Mouse (Mus musculus) myocyte (in vitro differentiated cells): ENCODE data around the gene Eno2. TPM values are rescaled to one million over a fixed set of nuclear protein-coding genes. Genes with fewer than 3 reads are reported as not detected.

ENCODE experiments used
- H3K27me3 ChIP-seq: one replicate; pipeline ENCODE4 v1.6.1; 2011; ENCODE audit not compliant: control insufficient read depth, insufficient read depth, insufficient read length
- H3K36me3 ChIP-seq: one replicate; pipeline ENCODE4 v1.6.1; 2011; ENCODE audit not compliant: control insufficient read depth, insufficient read depth
- H3K4me2 ChIP-seq: one replicate; pipeline ENCODE4 v1.6.1; 2011; ENCODE audit warnings: low read depth, control low read depth
- H3K4me3 ChIP-seq: one replicate; pipeline ENCODE4 v1.5.1; 2011; ENCODE audit warnings: mild to moderate bottlenecking, control low read depth, moderate library complexity
- H3K79me2 ChIP-seq: one replicate; pipeline ENCODE4 v1.6.1; 2011; ENCODE audit not compliant: control insufficient read depth, insufficient read depth
- H3ac ChIP-seq: one replicate; pipeline ENCODE4 v1.6.1; 2011; ENCODE audit not compliant: control insufficient read depth, insufficient read length
- CEBPB ChIP-seq: IDR thresholded peaks from 2 replicates; pipeline ENCODE4 v1.6.1; 2011; ENCODE audit warnings: mild to moderate bottlenecking, moderate library complexity; ENCODE audit not compliant: poor library complexity, insufficient read depth, severe bottlenecking
- E2F4 ChIP-seq: IDR thresholded peaks from one replicate; pipeline ENCODE4 v1.6.1; 2011; ENCODE audit warnings: mild to moderate bottlenecking, control low read depth, moderate library complexity; ENCODE audit not compliant: insufficient read depth
- MAX ChIP-seq: IDR thresholded peaks from one replicate; pipeline ENCODE4 v1.6.1; 2011; ENCODE audit warnings: low read depth, mild to moderate bottlenecking, control low read depth
- MYOD1 ChIP-seq, 3 experiments: IDR thresholded peaks; one replicate each; pipeline ENCODE4 v1.6.1; 2011; ENCODE audit warnings: control low read depth in 2 of 3, low read depth in 2 of 3, mild to moderate bottlenecking in 2 of 3, moderate library complexity in 1 of 3; ENCODE audit not compliant: insufficient read length in 2 of 3, control insufficient read depth in 1 of 3
- MYOG ChIP-seq, 3 experiments: IDR thresholded peaks; one replicate each; pipeline ENCODE4 v1.6.1; 2011; ENCODE audit warnings: control low read depth in 2 of 3, low read depth in 2 of 3, mild to moderate bottlenecking in 2 of 3; ENCODE audit not compliant: insufficient read length in 2 of 3, control insufficient read depth in 1 of 3, insufficient read depth in 1 of 3
- POLR2A ChIP-seq: IDR thresholded peaks from one replicate; pipeline ENCODE4 v1.6.1; 2011; ENCODE audit warnings: low read depth, mild to moderate bottlenecking, control low read depth, moderate library complexity; ENCODE audit not compliant: insufficient read length
- POLR2AphosphoS2 ChIP-seq: IDR thresholded peaks from one replicate; pipeline ENCODE4 v1.6.1; 2011; ENCODE audit warnings: low read depth, control low read depth; ENCODE audit not compliant: insufficient read length
- REST ChIP-seq: IDR thresholded peaks from one replicate; pipeline ENCODE4 v1.6.1; 2011; ENCODE audit warnings: mild to moderate bottlenecking, control low read depth, moderate library complexity; ENCODE audit not compliant: insufficient read depth, insufficient read length
- SRF ChIP-seq: IDR thresholded peaks from one replicate; pipeline ENCODE4 v1.6.1; 2011; ENCODE audit warnings: low read depth; ENCODE audit not compliant: control insufficient read depth, insufficient read length
- TCF12 ChIP-seq: IDR thresholded peaks from one replicate; pipeline ENCODE4 v1.6.1; 2011; ENCODE audit warnings: mild to moderate bottlenecking, control low read depth; ENCODE audit not compliant: poor library complexity, insufficient read depth, severe bottlenecking
- TCF3 ChIP-seq: IDR thresholded peaks from one replicate; pipeline ENCODE4 v1.6.1; 2011; ENCODE audit warnings: low read depth, control low read depth; ENCODE audit not compliant: insufficient read length
- USF1 ChIP-seq: IDR thresholded peaks from one replicate; pipeline ENCODE4 v1.6.1; 2011; ENCODE audit warnings: low read depth, mild to moderate bottlenecking, control low read depth, moderate library complexity
- polyA plus RNA-seq: library from polyadenylated mRNA; unstranded; fragments of >200 nt; fragmentation: generic; extraction: Trizol; gene quantifications from one replicate; pipeline ENCODE4 v1.2.1, GENCODE M21; 2012; ENCODE audit warnings: missing spikeins

The Eno2 gene
- polyA plus RNA-seq, 1 experiment: 19.5 TPM

- Histone ChIP-seq H3ac (no peak overlapping the region), H3K4me3 (no peak overlapping the region), H3K36me3 (no peaks in the 10 kb centered on the region), H3K4me2 (peak overlapping the region; percentile 12), H3K27me3 (no peaks in the 10 kb centered on the region), H3K79me2 (no peaks in the 10 kb centered on the region)
- 0 out of 2 replicates have a peak, but pooled peaks have one; percentile 54 for TF ChIP-seq CEBPB
- TF ChIP-seq MAX: no peak
Observed at GRCm38 (mm10) chr6:124796200-124796599, 26.7 kb upstream of the Eno2 start.

- no peaks in the 10 kb centered on the region for H3K27me3 ChIP-seq
- H3K79me2 ChIP-seq: no peaks in the 10 kb centered on the region
- no peak overlapping the region for H3K4me3 ChIP-seq
- H3K36me3 ChIP-seq: no peaks in the 10 kb centered on the region
- TF ChIP-seq POLR2AphosphoS2 (no peak), CEBPB (no peak), E2F4 (no peak), USF1 (no peak), TCF3 (no peak), MYOD1 (IDR thresholded peaks at IDR 0.05; ENCODE audit: control insufficient read depth in 1 of 3, insufficient read length in 2 of 3, low read depth in 2 of 3) (no peak)
- H3ac ChIP-seq: no peak overlapping the region
- H3K4me2 ChIP-seq: peak overlapping the region; percentile 12
Observed at GRCm38 (mm10) chr6:124795781-124796180, 26.3 kb upstream of the Eno2 start.

GRCm38 (mm10) chr6:124791911-124792310 is 22.4 kb upstream of the Eno2 start:
- Histone ChIP-seq H3ac (no peak overlapping the region), H3K27me3 (no peaks in the 10 kb centered on the region), H3K36me3 (no peaks in the 10 kb centered on the region), H3K4me2 (no peak overlapping the region), H3K79me2 (no peaks in the 10 kb centered on the region), H3K4me3 (no peak overlapping the region)
- TF ChIP-seq TCF3 (no peak), CEBPB (no peak), E2F4 (no peak), MAX (no peak), MYOG (IDR thresholded peaks at IDR 0.05; ENCODE audit: control insufficient read depth in 1 of 3, insufficient read depth in 1 of 3, insufficient read length in 2 of 3, low read depth in 2 of 3) (no peak), REST (no peak), MYOD1 (IDR thresholded peaks at IDR 0.05; ENCODE audit: control insufficient read depth in 1 of 3, insufficient read length in 2 of 3, low read depth in 2 of 3) (no peak), SRF (no peak)

GRCm38 (mm10) chr6:124790121-124790520 is 20.6 kb upstream of the Eno2 start:
- no peaks in the 10 kb centered on the region for H3K36me3 ChIP-seq
- H3K4me3 ChIP-seq: no peak overlapping the region
- H3K27me3 ChIP-seq: no peaks in the 10 kb centered on the region
- H3ac ChIP-seq: no peak overlapping the region
- H3K4me2 ChIP-seq: no peak overlapping the region
- no peak for TF ChIP-seq TCF12
- TF ChIP-seq USF1: no peak
- no peak for TF ChIP-seq MAX
- no peak for TF ChIP-seq MYOG (IDR thresholded peaks at IDR 0.05; ENCODE audit: control insufficient read depth in 1 of 3, insufficient read depth in 1 of 3, insufficient read length in 2 of 3, low read depth in 2 of 3)
- TF ChIP-seq SRF: no peak
- TF ChIP-seq CEBPB: no peak
- TF ChIP-seq MYOD1 (IDR thresholded peaks at IDR 0.05; ENCODE audit: control insufficient read depth in 1 of 3, insufficient read length in 2 of 3, low read depth in 2 of 3): no peak
- no peak for TF ChIP-seq E2F4
- TF ChIP-seq REST: no peak
- no peak for TF ChIP-seq POLR2A
- TF ChIP-seq POLR2AphosphoS2: no peak
- TF ChIP-seq TCF3: no peak
- H3K79me2 ChIP-seq: no peaks in the 10 kb centered on the region

GRCm38 (mm10) chr6:124789519-124789918 is 20.0 kb upstream of the Eno2 start:
- Histone ChIP-seq H3K4me3 (no peak overlapping the region), H3K4me2 (no peak overlapping the region), H3ac (no peak overlapping the region), H3K79me2 (no peaks in the 10 kb centered on the region), H3K36me3 (no peaks in the 10 kb centered on the region), H3K27me3 (no peaks in the 10 kb centered on the region)
- no peak for TF ChIP-seq MYOG (IDR thresholded peaks at IDR 0.05; ENCODE audit: control insufficient read depth in 1 of 3, insufficient read depth in 1 of 3, insufficient read length in 2 of 3, low read depth in 2 of 3)
- TF ChIP-seq SRF: no peak
- no peak for TF ChIP-seq MYOD1 (IDR thresholded peaks at IDR 0.05; ENCODE audit: control insufficient read depth in 1 of 3, insufficient read length in 2 of 3, low read depth in 2 of 3)
- TF ChIP-seq CEBPB: no peak
- no peak for TF ChIP-seq POLR2A
- TF ChIP-seq E2F4: no peak
- TF ChIP-seq MAX: no peak
- no peak for TF ChIP-seq REST
- no peak for TF ChIP-seq TCF3
- no peak for TF ChIP-seq POLR2AphosphoS2
- TF ChIP-seq TCF12: no peak
- TF ChIP-seq USF1: no peak
